Mouse (Mus musculus): ENCODE results near the gene Hist1h2bg.
"Not testable (repeated sequence)": the region's sequence is repeated elsewhere in the genome, so short reads cannot be mapped to it uniquely, and the experiment has no call there.

- not testable (repeated sequence) for TF ChIP-seq CTCF (IDR thresholded peaks at IDR 0.05; ENCODE audit: borderline replicate concordance, extremely low read depth, insufficient read depth, insufficient read length); POLR2A (IDR thresholded peaks at IDR 0.05; ENCODE audit: borderline replicate concordance, extremely low read depth, insufficient read depth, insufficient read length, poor library complexity, severe bottlenecking)
These were observed 4.7 kb downstream of the Hist1h2bg start for GRCm38 (mm10) chr13:23575864-23576313.

All from brain, embryonic 14.5 days (tissue).